Mouse (Mus musculus) brain, embryonic 14.5 days (tissue): ENCODE measurements around the gene Nyap1.

Experiments
- CTCF ChIP-seq: fragments of 200-500 bp; IDR thresholded peaks from 2 replicates; pipeline ENCODE4 v1.5.1; 2012; ENCODE audit warnings: inconsistent platforms, mild to moderate bottlenecking, moderate library complexity, borderline replicate concordance; ENCODE audit not compliant: insufficient read depth, insufficient read length; ENCODE audit errors: extremely low read depth
- POLR2A ChIP-seq: fragments of 200-500 bp; IDR thresholded peaks from 2 replicates; pipeline ENCODE4 v1.6.1; 2012; ENCODE audit warnings: mild to moderate bottlenecking, inconsistent platforms, borderline replicate concordance; ENCODE audit not compliant: poor library complexity, insufficient read depth, insufficient read length, severe bottlenecking; ENCODE audit errors: extremely low read depth

DNA sequence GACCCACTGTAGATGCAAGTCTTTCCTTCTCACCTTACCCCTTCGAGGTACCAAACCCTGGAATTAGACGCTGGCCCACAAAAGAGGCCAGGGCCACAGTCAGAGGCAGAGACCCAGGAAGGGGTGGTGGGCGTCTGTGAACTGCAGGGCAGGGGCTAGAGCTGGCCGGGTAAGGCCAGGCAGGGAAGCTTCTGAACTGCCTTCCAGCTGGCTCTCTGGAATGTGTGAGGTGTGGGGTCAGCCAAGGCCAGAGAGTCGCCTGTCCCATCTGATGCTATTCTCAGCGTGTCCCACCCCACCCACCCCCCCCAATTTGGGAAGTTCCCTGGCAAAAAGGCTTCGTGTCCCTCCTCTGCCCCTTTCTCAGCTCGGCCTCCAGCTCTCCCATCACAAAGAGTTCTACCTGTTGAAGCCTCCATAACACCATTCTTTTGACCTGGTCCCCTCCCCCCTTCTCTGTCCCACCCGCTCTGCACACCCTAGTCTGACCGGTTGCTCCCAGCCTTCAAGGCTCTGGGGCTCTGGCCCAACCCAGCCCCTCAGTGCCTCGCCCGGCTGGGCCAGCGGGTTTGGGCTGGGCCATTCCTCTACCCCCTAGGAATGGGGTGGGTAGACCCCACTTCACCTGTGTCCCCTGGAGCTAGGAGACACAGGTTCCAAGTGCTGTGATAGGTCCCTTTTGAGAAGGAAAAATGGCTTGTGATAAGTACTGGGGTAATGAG lies 11.9 kb upstream of the Nyap1 start:
- TF ChIP-seq CTCF (no peak), POLR2A (no peak)
